Mouse (Mus musculus) adipose tissue, adult 10 weeks (tissue): ENCODE results near the gene Akap5. TPM values are rescaled to one million over a fixed set of nuclear protein-coding genes. Genes with fewer than 3 reads are reported as not detected.

ENCODE experiments used
- polyA plus RNA-seq: library from polyadenylated mRNA; stranded (reverse); fragments of 350-450 nt; fragmentation: Illumina TruSeq; extraction: RNeasy Lipid Tissue Mini Kit (QIAGEN cat#74804); gene quantifications from one replicate; pipeline ENCODE4 v1.2.3, GENCODE M21; 2014; ENCODE audit warnings: low read depth, low replicate concordance

Akap5 gene
- polyA plus RNA-seq, result 0.29 TPM

GRCm38 (mm10) chr12:76324679-76325431 is at the start of gene Akap5:
Gene Akap5 (plus strand): TSS chr12:76324891.

GRCm38 (mm10) chr12:76369206-76369977 is 44.7 kb downstream of the Akap5 start, which contains the start of gene Zbtb25:
Gene Zbtb25 (minus strand): TSS chr12:76369602.

GRCm38 (mm10) chr12:76369978-76370830 is 45.5 kb downstream of the Akap5 start, which contains the start of gene Zbtb1:
Gene Zbtb1 (plus strand): TSS chr12:76370266.

Other genes with a start within 250 kb of the Akap5 start
- 2.4 TPM for gene Esr2, start 147.6 kb upstream of the Akap5 start, polyA plus RNA-seq
- 2.6 TPM for gene Tex21, start 78.1 kb upstream of the Akap5 start, polyA plus RNA-seq
- 22.0 TPM for gene Mthfd1, start 69.6 kb upstream of the Akap5 start, polyA plus RNA-seq
- gene Zbtb25, start 44.7 kb downstream of the Akap5 start, polyA plus RNA-seq, result 8.8 TPM
- gene Zbtb1, start 45.4 kb downstream of the Akap5 start, polyA plus RNA-seq, result 5.6 TPM
- gene Hspa2, start 79.3 kb downstream of the Akap5 start, polyA plus RNA-seq, result 33.5 TPM
- 22.2 TPM for gene Ppp1r36, start 92.6 kb downstream of the Akap5 start, polyA plus RNA-seq
- gene Plekhg3, start 206.0 kb downstream of the Akap5 start, polyA plus RNA-seq, result 25.9 TPM